Mouse (Mus musculus) layer of hippocampus, postnatal 36 days (tissue): ENCODE measurements around the gene Arf1. TPM values are rescaled to one million over a fixed set of nuclear protein-coding genes. Genes with fewer than 3 reads are reported as not detected.
A peak's percentile ranks its signal among the peaks of the same experiment; 100 is the strongest.

ENCODE experiments used
- DNase-seq, 2 experiments: peaks; one replicate each; pipeline ENCODE4 v3.0.0; 2022
- total RNA-seq, 2 experiments: library from RNA; stranded (reverse); gene quantifications; 2 replicates each; pipeline ENCODE4 v1.2.3; 2021

Arf1 gene
- total RNA-seq: 100 to 1,000 TPM; 489 to 533 TPM

DNA sequence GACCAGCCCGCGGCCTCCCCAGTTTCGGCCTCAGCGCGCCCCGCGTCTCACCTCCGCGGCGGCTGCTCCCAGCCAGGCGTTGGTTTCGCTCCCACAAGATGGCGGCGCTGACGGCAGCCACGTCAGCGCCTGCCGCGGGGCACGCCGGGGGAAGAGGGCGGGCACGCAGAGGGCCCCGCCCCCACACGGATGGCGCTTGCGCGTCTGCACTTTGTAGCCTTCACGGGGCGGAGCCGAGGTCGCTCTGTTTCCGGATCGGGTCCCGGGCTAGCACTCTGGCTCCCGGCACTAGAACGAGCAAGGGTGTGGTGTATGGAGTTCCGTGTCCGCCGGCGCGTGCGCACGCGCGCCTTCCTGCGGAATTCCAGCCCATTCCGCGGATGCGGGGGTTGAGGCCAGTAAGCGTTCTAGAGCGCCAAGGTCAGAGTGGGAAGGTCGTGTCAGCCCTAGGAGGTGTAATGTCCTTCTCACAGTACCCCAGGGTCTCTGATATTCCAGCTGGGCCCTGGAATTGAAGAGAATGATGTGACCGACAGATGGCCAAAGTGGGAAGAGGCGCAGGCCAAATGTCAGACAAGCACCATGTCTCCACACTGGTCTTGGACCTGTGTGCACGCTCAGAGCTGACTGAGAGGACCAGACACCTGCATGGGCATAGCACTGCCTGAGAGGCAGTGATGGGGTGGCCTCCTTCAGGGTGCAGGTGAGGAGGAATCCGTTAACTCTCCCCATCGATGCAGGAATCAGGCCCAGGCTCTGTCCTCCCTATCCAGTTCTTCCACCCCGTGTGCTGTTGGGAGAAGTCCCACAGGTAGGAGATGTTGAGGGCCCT is at the start of gene Arf1:
Gene Arf1 (minus strand): TSS at position 149 of the 832 bp plus-strand sequence.
- peak; percentile 95 to 96 for DNase-seq

- no peak for DNase-seq
Observed at GRCm38 (mm10) chr11:59276877-59277276, 48.8 kb upstream of the Arf1 start.

GRCm38 (mm10) chr11:59274184-59274583 is 46.1 kb upstream of the Arf1 start:
- no peak for DNase-seq

DNA sequence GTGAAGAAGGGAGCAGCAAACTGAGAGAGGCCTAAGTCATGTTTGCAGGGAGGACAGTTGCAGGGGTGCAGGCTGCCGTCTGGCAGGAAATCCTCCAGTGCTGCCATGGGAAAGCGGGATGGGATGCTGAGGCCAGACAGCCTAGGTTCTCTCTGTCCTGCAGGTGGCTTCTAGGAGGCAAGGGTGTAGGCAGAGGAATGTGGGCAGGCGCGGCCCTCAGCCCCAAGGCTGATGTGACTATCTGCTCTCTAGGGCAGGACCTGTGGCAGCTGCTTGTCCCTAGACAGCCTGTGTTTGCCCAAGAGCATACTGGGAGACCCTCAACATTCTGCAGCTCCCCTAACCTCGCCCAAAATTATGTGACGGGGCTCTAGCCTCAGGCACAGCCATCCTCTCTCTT is 38.7 kb upstream of the Arf1 start:
- no peak for DNase-seq

DNA sequence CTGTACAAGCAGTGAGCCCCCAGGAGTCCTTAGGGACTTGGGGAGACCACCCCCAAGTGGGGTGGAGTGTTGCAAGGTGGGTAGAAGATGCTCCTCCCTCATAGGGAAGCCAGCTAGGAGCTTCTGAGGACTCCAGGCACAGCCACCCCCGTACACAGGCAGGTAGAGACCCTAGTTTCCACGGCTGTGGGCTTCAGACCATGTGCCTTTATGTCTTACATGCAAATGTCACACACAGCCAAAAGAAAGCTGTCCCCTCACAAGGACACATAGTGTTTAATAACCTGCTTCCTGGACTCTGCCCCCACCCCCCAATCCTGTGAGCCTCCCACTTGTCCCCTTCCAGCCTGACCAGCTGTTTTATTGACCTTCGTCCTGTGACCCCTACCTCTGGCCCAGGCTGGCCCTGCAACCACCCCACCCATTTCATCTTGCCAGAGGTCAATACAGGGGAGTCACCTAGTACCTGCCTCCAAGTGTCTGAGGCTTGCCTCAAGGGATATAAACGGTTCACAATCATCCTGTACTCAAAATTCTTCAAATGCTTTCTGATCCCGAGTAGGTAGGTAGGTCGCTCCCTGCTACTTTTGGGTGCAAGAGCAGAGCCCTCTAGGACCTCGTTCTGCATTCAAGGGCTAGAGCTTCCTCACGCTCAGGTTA is 37.2 kb upstream of the Arf1 start:
- DNase-seq: no peak

DNA sequence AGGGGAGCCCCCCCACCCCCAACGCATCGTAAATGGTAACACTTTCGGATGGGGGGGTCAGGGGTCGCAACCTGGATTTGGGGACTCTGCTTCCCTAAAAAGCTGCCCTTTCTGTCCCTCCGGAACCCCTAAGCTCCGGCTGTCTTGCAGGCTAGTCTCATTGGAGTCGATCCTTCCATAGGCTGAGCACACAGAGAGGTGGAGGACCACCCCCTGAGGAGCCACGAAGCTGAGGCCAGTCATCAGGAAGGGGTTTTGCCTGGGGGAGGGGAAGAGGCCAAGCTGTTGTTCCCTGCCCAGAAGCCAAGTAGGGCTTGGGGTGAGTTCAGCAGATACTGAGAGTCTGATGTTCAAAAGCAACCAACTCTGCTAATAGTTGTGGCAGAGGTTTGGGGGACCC is 36.5 kb upstream of the Arf1 start:
- DNase-seq: no peak

- DNase-seq: peak; percentile 27 to 31
Observed at GRCm38 (mm10) chr11:59263870-59264563, 35.9 kb upstream of the Arf1 start.

DNA sequence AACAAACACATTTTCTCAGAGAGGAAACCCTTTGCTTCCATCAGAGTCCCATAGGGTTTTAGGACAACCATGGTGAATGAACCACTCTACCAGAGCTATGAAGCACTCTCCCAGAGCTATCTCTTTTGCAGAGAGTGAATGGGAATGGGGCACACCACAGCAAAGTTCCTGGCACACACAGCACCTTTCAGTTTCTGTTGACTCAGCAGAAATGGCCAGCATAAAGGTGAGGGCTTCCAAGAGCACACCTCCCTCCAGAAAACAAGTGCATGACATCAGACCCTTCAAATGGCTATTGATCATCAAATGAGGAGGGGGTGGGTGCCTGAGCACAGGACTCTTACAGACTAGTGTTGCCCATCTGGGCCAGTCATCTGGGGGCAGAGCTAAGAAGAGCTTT is 34.2 kb upstream of the Arf1 start:
- no peak for DNase-seq

DNA sequence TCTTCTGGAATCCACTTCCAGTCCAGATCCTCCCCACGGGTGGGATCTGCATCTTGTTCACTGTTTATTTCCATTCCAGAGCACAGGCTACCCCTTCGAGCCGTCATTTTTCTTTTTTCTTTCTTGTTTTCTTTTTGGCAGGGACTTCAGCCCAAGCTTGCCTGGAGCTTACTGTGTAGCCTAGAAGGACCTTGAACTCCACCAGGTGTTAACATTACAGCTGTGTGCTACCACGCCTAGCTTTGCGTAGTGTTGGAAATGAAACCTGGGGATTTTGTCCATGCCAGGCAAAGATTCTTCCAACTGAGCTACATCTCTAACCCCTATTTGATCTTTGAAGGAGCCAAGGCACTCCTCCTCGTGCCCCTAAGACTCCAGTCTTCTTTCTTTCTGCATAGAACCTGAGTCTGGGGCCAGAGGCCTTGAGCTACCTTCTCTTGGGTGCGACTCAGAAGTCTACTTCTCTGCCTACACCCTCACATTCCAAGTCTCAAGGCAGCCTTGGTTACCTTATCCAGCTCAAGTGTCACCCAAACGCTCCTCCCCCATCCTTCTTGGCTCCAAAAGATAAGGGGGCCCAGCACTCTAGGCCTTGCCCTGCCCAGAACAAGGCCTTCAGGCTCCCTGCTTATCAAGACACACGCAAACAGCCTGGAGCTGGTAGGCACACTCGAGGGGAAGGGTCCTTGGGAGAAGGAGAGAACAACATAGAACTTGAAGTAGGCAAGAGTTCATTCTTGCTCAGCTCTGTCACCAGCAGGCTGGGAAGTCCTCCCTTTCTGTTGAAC is 32.8 kb upstream of the Arf1 start:
- DNase-seq: no peak

- no peak for DNase-seq
Observed at GRCm38 (mm10) chr11:59259647-59260046, 31.6 kb upstream of the Arf1 start.

DNA sequence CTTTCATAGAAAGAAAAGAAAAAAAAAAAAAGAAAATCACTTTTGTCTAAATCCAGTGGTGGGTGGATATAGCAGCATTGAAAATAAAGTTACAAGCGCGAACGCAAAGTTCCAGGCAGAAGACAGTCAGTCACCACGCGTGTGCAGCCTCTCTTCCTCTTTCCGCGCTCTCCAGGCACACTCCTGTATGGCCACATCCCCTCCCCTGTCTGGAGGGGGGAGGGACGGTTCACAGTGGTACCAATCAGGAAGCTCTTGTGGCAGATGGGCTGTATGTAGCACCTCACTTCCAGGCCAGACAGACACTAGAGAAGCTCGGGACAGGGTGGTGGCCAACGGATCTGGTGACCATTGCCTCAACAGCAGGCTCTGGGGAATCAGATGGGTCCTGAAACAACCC is 20.0 kb upstream of the Arf1 start:
- DNase-seq: no peak

GRCm38 (mm10) chr11:59243856-59244255 is 15.8 kb upstream of the Arf1 start:
- DNase-seq: no peak

- DNase-seq: no peak
Observed at GRCm38 (mm10) chr11:59241841-59242240, 13.8 kb upstream of the Arf1 start.

- DNase-seq: no peak
Observed at GRCm38 (mm10) chr11:59239796-59240195, 11.7 kb upstream of the Arf1 start.

GRCm38 (mm10) chr11:59239428-59239785 is 11.3 kb upstream of the Arf1 start:
- no peak for DNase-seq

DNA sequence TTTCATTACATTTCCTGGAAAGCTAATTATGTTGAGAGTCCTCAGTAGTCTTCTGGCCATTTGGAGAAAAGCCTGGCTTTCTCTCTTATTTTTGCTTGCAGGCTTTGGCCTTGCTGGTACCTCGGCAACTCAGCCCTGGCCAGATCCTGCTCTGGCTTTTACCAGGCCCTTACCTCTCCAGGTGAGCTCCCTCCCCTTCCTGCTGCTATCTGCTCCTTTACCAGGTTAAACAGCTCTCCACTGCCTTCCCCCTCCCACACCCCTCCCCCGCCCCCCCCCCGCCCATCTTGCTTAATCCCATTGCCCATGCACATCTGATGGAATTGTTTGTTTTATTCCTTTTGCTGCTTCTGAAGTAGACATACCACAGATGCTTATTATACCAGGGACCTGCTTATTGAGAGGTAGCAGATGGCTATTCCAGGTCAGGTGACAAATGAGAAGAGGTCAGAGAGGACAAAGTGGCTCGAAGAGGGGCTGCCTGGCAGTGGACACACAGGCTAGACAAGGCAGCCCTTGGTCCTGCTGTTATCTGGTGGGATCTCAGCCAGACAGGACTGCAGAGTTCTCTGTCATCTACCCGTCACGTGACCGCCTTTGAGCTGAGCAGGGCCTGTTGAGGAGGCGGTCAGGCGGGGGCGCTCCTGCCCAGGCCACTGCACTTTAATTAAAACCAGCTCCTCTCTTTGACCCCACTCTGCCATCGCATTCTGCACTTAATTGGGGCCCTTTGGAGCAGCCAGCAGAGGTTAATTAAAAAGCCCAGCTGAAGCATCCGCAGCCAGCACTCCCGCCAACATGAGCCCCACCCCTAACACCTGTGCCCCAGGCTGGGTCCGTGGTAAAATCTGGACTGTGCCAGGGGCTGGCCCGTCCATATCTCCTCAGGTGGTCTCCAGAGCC is 10.7 kb upstream of the Arf1 start:
- DNase-seq: peak; percentile 56 to 60

DNA sequence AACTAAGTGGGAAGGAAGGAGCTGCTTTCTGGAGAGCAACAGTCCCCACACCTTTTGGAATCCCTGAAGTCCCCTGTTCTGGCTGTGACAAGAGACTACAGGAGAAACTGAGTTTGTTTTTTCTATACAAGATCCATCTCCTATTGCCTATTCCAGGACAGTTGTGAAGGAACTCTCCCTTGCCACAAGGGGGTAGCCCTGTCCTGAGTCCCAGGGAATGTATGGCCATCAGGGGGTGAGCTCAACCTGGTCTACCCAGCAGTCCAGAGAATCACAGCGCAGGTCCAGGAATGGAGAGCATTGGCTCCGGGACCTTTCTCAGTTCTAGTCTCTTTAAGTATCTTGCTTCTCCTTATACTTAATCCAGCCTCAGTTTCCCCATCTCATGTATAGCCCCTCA is 4.7 kb upstream of the Arf1 start:
- DNase-seq: no peak

DNA sequence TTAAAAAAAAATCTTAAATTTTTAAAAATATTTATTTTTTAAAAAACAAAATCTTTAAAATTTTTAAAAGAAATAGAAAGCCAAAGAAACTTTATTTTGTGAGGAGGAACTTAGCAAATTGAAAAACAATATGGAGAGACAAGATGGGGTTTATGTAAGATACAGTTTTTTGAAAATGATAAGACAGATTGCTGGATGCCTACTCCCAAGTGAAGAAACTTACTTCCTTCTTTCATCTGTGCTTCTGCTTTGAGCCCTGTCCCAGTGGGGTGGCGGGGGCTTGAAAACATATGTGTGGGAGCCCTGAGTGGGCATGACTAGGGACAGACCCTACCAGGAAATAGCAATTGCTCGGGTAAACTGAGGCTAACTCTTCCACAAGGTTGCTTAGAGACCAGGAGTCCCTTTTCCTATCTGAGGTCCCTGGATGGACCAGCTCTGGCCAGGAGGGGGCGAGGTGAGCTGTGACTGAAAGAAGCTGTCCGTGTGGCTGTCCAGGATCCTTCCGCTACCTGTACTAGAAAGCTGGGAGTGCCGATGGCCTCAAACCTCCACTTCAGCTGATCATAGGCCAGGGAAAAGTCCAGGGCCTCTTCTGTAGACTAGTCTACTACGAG is 2.2 kb upstream of the Arf1 start:
- DNase-seq: peak in 1 of 2 experiments; percentile 48

- DNase-seq: no peak
Observed at GRCm38 (mm10) chr11:59227604-59228121, 407 bp downstream of the Arf1 start.

DNA sequence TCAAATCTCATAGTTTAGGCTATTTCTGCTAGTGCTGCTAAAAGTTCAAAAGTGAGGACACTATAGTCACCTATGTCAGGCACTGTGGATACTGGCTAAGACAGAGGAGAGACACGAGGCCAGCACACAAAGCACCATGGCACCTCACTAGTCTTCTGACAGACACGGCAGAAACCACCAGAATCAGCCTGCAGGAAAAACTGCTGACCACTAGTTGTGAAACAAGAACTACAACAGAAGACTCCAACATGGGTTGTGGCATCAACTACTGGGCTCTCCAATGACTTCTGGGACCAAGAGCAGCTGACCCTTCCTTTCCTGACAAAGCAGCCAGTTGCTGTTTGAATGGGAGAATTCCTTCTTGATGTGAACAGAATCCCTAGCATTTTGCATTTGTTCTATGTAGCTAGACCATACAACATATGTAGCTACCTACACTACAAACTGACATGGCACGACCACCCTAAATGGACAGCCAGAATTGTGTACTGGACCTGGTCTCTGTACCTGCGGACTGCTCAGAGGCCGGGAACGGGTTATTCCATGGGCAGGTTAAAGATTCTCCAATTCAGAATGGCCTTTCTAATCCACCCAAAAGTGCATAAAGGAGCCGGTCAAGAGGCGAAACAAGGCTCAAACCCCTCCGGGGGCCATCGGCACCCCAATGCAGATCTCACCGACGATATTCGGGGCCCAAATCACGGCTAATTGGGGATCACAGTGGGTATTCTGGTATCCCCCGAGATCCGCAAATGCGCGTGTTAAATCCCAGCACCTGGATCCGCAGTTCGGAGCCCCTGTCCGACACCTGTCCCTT is 1.1 kb downstream of the Arf1 start:
- DNase-seq: no peak
